Comparison of ENCODE assay signal across 19 mouse cellular contexts in genomic region chr6:102319755-102320154, GRCm38 (mm10).
DNase-seq lines count a peak whose midpoint lies in the region; ATAC-seq lines count a peak whose summit lies in the region.
"Had no signal": no experiment of that assay in that cellular context is flagged by ENCODE, and none has a peak within 500 bp of the region (broad histone marks: within the 10 kb centered on the region; RNA-seq: fewer than 3 reads in every experiment).

No protein-coding gene starts in this region.

- no peak overlapping the region for H3K27ac ChIP-seq in kidney, embryonic 15.5 days
- H3K27ac ChIP-seq in midbrain, embryonic 11.5 days (ENCODE audit: low read depth, low read length), result no peak overlapping the region
- no peak overlapping the region for H3K27ac ChIP-seq in midbrain, embryonic 13.5 days
- no peak overlapping the region for H3K27ac ChIP-seq in hindbrain, embryonic 14.5 days
- H3K27ac ChIP-seq: embryonic facial prominence, embryonic 10.5 days; embryonic facial prominence, embryonic 12.5 days; forebrain, embryonic 13.5 days; forebrain, embryonic 15.5 days had no signal

- DNase-seq in kidney, postnatal 25 days, result no peak
- DNase-seq in midbrain, embryonic 11.5 days (ENCODE audit: low spot score, missing footprints), result peak; percentile 80
- DNase-seq in retina, postnatal 1 day, result peak; percentile 11
- DNase-seq in cerebellum, adult 18-20 months, result no peak
- no peak for DNase-seq in hindbrain, embryonic 14.5 days (ENCODE audit: low spot score)
- DNase-seq: adrenal gland, adult 2 months; adrenal gland, postnatal 10 days; adrenal gland, postnatal 25 days; cerebellum, adult 11 months; cerebellum, adult 2 months; cerebellum, adult 9-10 months; cerebellum, postnatal 10 days; cerebellum, postnatal 25 days had no signal

- H3K9ac ChIP-seq in kidney, embryonic 15.5 days, result no peak overlapping the region
- H3K9ac ChIP-seq in midbrain, embryonic 11.5 days (ENCODE audit: low read length), result no peak overlapping the region
- H3K9ac ChIP-seq in midbrain, embryonic 13.5 days (replicated peaks), result no peak overlapping the region
- no peak overlapping the region for H3K9ac ChIP-seq in hindbrain, embryonic 14.5 days
- H3K9ac ChIP-seq: embryonic facial prominence, embryonic 12.5 days; forebrain, embryonic 13.5 days; forebrain, embryonic 15.5 days had no signal

- H3K36me3 ChIP-seq in kidney, embryonic 15.5 days, result no peaks in the 10 kb centered on the region
- H3K36me3 ChIP-seq in midbrain, embryonic 11.5 days (ENCODE audit: control insufficient read depth, insufficient read depth, low read length), result no peaks in the 10 kb centered on the region
- H3K36me3 ChIP-seq in midbrain, embryonic 13.5 days, result no peaks in the 10 kb centered on the region
- H3K36me3 ChIP-seq in hindbrain, embryonic 14.5 days (replicated peaks; ENCODE audit: control insufficient read depth, insufficient read depth), result no peaks in the 10 kb centered on the region
- H3K36me3 ChIP-seq: embryonic facial prominence, embryonic 10.5 days; embryonic facial prominence, embryonic 12.5 days; forebrain, embryonic 15.5 days had no signal

- peak; percentile 79 for ATAC-seq in kidney, embryonic 15.5 days (replicated peaks; ENCODE audit: low FRiP score)
- ATAC-seq in midbrain, embryonic 11.5 days (ENCODE audit: low FRiP score), result no peak
- ATAC-seq in midbrain, embryonic 13.5 days, result no peak
- no peak for ATAC-seq in hindbrain, embryonic 14.5 days (ENCODE audit: low FRiP score)
- ATAC-seq: forebrain, embryonic 13.5 days; forebrain, embryonic 15.5 days had no signal

- no peaks in the 10 kb centered on the region for H3K27me3 ChIP-seq in kidney, embryonic 15.5 days
- H3K27me3 ChIP-seq in midbrain, embryonic 11.5 days (ENCODE audit: control insufficient read depth, insufficient read depth, low read length), result no peaks in the 10 kb centered on the region
- no peaks in the 10 kb centered on the region for H3K27me3 ChIP-seq in midbrain, embryonic 13.5 days
- no peaks in the 10 kb centered on the region for H3K27me3 ChIP-seq in hindbrain, embryonic 14.5 days (ENCODE audit: control insufficient read depth, insufficient read depth, low read length)
- H3K27me3 ChIP-seq: embryonic facial prominence, embryonic 12.5 days; forebrain, embryonic 13.5 days; forebrain, embryonic 15.5 days had no signal

- no peak overlapping the region for H3K4me3 ChIP-seq in kidney, embryonic 15.5 days (replicated peaks)
- no peak overlapping the region for H3K4me3 ChIP-seq in midbrain, embryonic 11.5 days (ENCODE audit: low read depth, low read length)
- H3K4me3 ChIP-seq in midbrain, embryonic 13.5 days (replicated peaks), result no peak overlapping the region
- H3K4me3 ChIP-seq in hindbrain, embryonic 14.5 days (replicated peaks; ENCODE audit: low read length), result no peak overlapping the region
- H3K4me3 ChIP-seq: embryonic facial prominence, embryonic 10.5 days; embryonic facial prominence, embryonic 12.5 days; forebrain, embryonic 13.5 days; forebrain, embryonic 15.5 days had no signal

- H3K4me2 ChIP-seq in kidney, embryonic 15.5 days, result no peak overlapping the region
- no peak overlapping the region for H3K4me2 ChIP-seq in midbrain, embryonic 11.5 days
- no peak overlapping the region for H3K4me2 ChIP-seq in midbrain, embryonic 13.5 days (replicated peaks)
- no peak overlapping the region for H3K4me2 ChIP-seq in hindbrain, embryonic 14.5 days (replicated peaks)
- H3K4me2 ChIP-seq: embryonic facial prominence, embryonic 12.5 days; forebrain, embryonic 13.5 days; forebrain, embryonic 15.5 days had no signal

- no peaks in the 10 kb centered on the region for H3K4me1 ChIP-seq in kidney, embryonic 15.5 days
- no peaks in the 10 kb centered on the region for H3K4me1 ChIP-seq in midbrain, embryonic 11.5 days (ENCODE audit: control insufficient read depth, insufficient read depth, low read length)
- H3K4me1 ChIP-seq in midbrain, embryonic 13.5 days (replicated peaks), result no peaks in the 10 kb centered on the region
- no peaks in the 10 kb centered on the region for H3K4me1 ChIP-seq in hindbrain, embryonic 14.5 days (replicated peaks; ENCODE audit: control insufficient read depth, insufficient read depth, low read length)
- H3K4me1 ChIP-seq: embryonic facial prominence, embryonic 10.5 days; embryonic facial prominence, embryonic 12.5 days; forebrain, embryonic 13.5 days; forebrain, embryonic 15.5 days had no signal

- H3K9me3 ChIP-seq in kidney, embryonic 15.5 days (replicated peaks), result no peaks in the 10 kb centered on the region
- H3K9me3 ChIP-seq in midbrain, embryonic 11.5 days (ENCODE audit: control insufficient read depth, low read length), result no peaks in the 10 kb centered on the region
- H3K9me3 ChIP-seq in midbrain, embryonic 13.5 days, result no peaks in the 10 kb centered on the region
- no peaks in the 10 kb centered on the region for H3K9me3 ChIP-seq in hindbrain, embryonic 14.5 days (ENCODE audit: control insufficient read depth, low read length)
- H3K9me3 ChIP-seq: embryonic facial prominence, embryonic 10.5 days; embryonic facial prominence, embryonic 12.5 days; forebrain, embryonic 13.5 days; forebrain, embryonic 15.5 days had no signal

- 56% methylated on average over 3 of the region's 3 CpGs for WGBS in kidney, embryonic 15.5 days
- 75% methylated on average over 3 of the region's 3 CpGs for WGBS in midbrain, embryonic 11.5 days
- WGBS in midbrain, embryonic 13.5 days, result 74% methylated on average over 3 of the region's 3 CpGs
- WGBS in hindbrain, embryonic 14.5 days, result 68% methylated on average over 3 of the region's 3 CpGs

Comparison
In these comparisons a context has a peak if more than half of its experiments do, and no peak if none do; other contexts are left out.
1. DNase-seq: peak in midbrain, embryonic 11.5 days (single experiment) and retina, postnatal 1 day (single experiment); none in kidney, postnatal 25 days (0 of 2), cerebellum, adult 18-20 months (0 of 2) and hindbrain, embryonic 14.5 days (single experiment).